Mouse (Mus musculus) adrenal gland, adult 18-20 months (tissue): ENCODE results near the gene Zfp423. TPM values are rescaled to one million over a fixed set of nuclear protein-coding genes. Genes with fewer than 3 reads are reported as not detected.

ENCODE experiments used
- DNase-seq, 2 experiments: peaks; one replicate each; pipeline ENCODE4 v3.0.0; 2021 to 2022; ENCODE audit warnings: low spot score in 2 of 2
- total RNA-seq, 2 experiments: library from RNA; stranded (reverse); gene quantifications; 1 replicate in 1 of 2; 2 replicates in 1 of 2; pipeline ENCODE4 v1.2.3; 2021

The Zfp423 gene
- total RNA-seq, 2 experiments from 2014 or later = 13.2 to 27.1 TPM

- DNase-seq = no peak
Measured at GRCm38 (mm10) chr8:87953473-87953872, 5.9 kb downstream of the Zfp423 start.

- no peak for DNase-seq
Measured at GRCm38 (mm10) chr8:87952298-87952697, 7.1 kb downstream of the Zfp423 start.

- no peak for DNase-seq
Measured at GRCm38 (mm10) chr8:87944225-87944934, 15.0 kb downstream of the Zfp423 start.

- DNase-seq = peak in 1 of 2 experiments; percentile 33
Measured at GRCm38 (mm10) chr8:87943651-87944091, 15.7 kb downstream of the Zfp423 start.

- peak in 1 of 2 experiments; percentile 39 for DNase-seq
Measured at GRCm38 (mm10) chr8:87940646-87941045, 18.7 kb downstream of the Zfp423 start.

- DNase-seq = no peak
Measured at GRCm38 (mm10) chr8:87939308-87939936, 20.0 kb downstream of the Zfp423 start.

- DNase-seq = peak; percentile 32 to 59
Measured at GRCm38 (mm10) chr8:87938351-87939232, 20.8 kb downstream of the Zfp423 start.

- no peak for DNase-seq
Measured at GRCm38 (mm10) chr8:87937211-87937610, 22.2 kb downstream of the Zfp423 start.

- no peak for DNase-seq
Measured at GRCm38 (mm10) chr8:87935088-87935680, 24.2 kb downstream of the Zfp423 start.

- no peak for DNase-seq
Measured at GRCm38 (mm10) chr8:87934175-87934574, 25.2 kb downstream of the Zfp423 start.

GRCm38 (mm10) chr8:87933752-87934151, 25.6 kb downstream of the Zfp423 start:
- DNase-seq = no peak

GRCm38 (mm10) chr8:87928857-87929256, 30.5 kb downstream of the Zfp423 start:
- no peak for DNase-seq

GRCm38 (mm10) chr8:87927034-87927830, 32.2 kb downstream of the Zfp423 start:
- peak; percentile 40 to 58 for DNase-seq

GRCm38 (mm10) chr8:87926098-87926890, 33.1 kb downstream of the Zfp423 start:
- no peak for DNase-seq

GRCm38 (mm10) chr8:87922936-87923335, 36.5 kb downstream of the Zfp423 start:
- no peak for DNase-seq

- DNase-seq = no peak
Measured at GRCm38 (mm10) chr8:87922446-87922845, 36.9 kb downstream of the Zfp423 start.

GRCm38 (mm10) chr8:87918004-87918403, 41.4 kb downstream of the Zfp423 start:
- DNase-seq = no peak

- DNase-seq = no peak
Measured at GRCm38 (mm10) chr8:87915763-87916162, 43.6 kb downstream of the Zfp423 start.

- no peak for DNase-seq
Measured at GRCm38 (mm10) chr8:87914247-87914967, 45.0 kb downstream of the Zfp423 start.
